Mouse (Mus musculus): ENCODE measurements at regions not wholly inside any gene's neighbourhood (a gene's known extent, or its start where the extent isn't known, plus 50 kb on each side); places are given as distances from the start of the nearest gene placed in this dataset.

- TF ChIP-seq POLR2A (IDR thresholded peaks at IDR 0.05; ENCODE audit: control insufficient read depth, extremely low read depth, insufficient read depth, low read length, poor library complexity) (no peak), CTCF (IDR thresholded peaks at IDR 0.05; ENCODE audit: borderline replicate concordance, control insufficient read depth, extremely low read depth, insufficient read depth, low read length, poor library complexity) (no peak)
Measured at GRCm38 (mm10) chr13:37636363-37636762, 141.8 kb upstream of the Rreb1 start.
